Mouse (Mus musculus) liver, embryonic 13.5 days (tissue): ENCODE measurements around the gene Atf1. TPM values are rescaled to one million over a fixed set of nuclear protein-coding genes. Genes with fewer than 3 reads are reported as not detected.

Source experiments
- ATAC-seq: fragments of 200-750 bp; cut with Nextera tagmentation; 2 replicates; pipeline ENCODE4 v1.8.0; 2017; ENCODE audit warnings: low read depth, mild to moderate bottlenecking, moderate number of reproducible peaks, moderate library complexity
- DNase-seq: peaks from one replicate; pipeline ENCODE4 v3.0.0; 2022
- H3K27ac ChIP-seq: fragments of 300-500 bp; sonication (generic); 2 replicates; pipeline ENCODE4 v1.5.1; 2015; ENCODE audit warnings: moderate library complexity, mild to moderate bottlenecking, inconsistent platforms
- H3K27me3 ChIP-seq: fragments of 300-500 bp; sonication (generic); 2 replicates; pipeline ENCODE4 v1.6.1; 2015; ENCODE audit warnings: mild to moderate bottlenecking, inconsistent platforms
- H3K36me3 ChIP-seq: fragments of 300-500 bp; sonication (generic); 2 replicates; pipeline ENCODE4 v1.6.1; 2015; ENCODE audit warnings: mild to moderate bottlenecking, inconsistent platforms
- H3K4me1 ChIP-seq: fragments of 300-500 bp; sonication (generic); replicated peaks from 2 replicates; pipeline ENCODE4 v1.6.1; 2015; ENCODE audit warnings: inconsistent platforms
- H3K4me2 ChIP-seq: fragments of 300-500 bp; sonication (generic); 2 replicates; pipeline ENCODE4 v1.6.1; 2015; ENCODE audit warnings: inconsistent platforms, mild to moderate bottlenecking, moderate library complexity
- H3K4me3 ChIP-seq: fragments of 300-500 bp; sonication (generic); replicated peaks from 2 replicates; pipeline ENCODE4 v1.5.1; 2015; ENCODE audit warnings: mild to moderate bottlenecking, inconsistent platforms
- H3K9ac ChIP-seq: fragments of 300-500 bp; sonication (generic); 2 replicates; pipeline ENCODE4 v1.6.1; 2015; ENCODE audit warnings: mild to moderate bottlenecking, inconsistent platforms
- H3K9me3 ChIP-seq: fragments of 300-500 bp; sonication (generic); replicated peaks from 2 replicates; pipeline ENCODE4 v1.6.1; 2016; ENCODE audit warnings: inconsistent platforms
- WGBS: fragments of 180-500 bp; shearing (Covaris S2); methylation state at CpG from one replicate; pipeline ENCODE4 v1.1.7; 2015; ENCODE audit not compliant: insufficient replicate concordance; 5-methylcytosine and 5-hydroxymethylcytosine counted together
- polyA plus RNA-seq: library from polyadenylated mRNA; unstranded; fragments of >200 nt; fragmentation: Nextera tagmentation; extraction: Ambion mirVana; gene quantifications from 2 replicates; pipeline ENCODE4 v1.2.1, GENCODE M21; 2015

The Atf1 gene
- polyA plus RNA-seq, 1 experiment from 2014 or later: 46.5 TPM

DNA sequence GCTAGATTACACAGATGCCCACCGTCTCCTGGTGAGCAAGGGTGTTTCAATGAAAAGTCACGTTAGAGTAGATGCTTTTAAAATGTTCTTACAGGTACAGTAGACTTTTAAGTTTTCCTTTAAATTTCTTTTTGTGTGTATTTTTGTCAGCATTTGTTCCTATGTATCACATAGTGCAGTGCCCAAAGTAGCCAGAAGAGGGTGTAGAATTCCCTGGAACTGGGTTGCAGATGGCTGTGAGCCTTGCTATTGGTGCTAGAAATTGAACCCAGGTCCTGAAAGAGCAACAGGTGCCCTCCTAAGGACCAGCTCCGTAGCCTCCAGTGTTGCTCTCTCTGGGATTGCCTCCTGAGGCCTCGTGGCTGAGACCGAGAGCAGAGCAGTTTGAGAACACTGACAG lies 39.1 kb upstream of the Atf1 start:
- no peaks in the 10 kb centered on the region for H3K27me3 ChIP-seq
- no peaks in the 10 kb centered on the region for H3K9me3 ChIP-seq
- WGBS: 65% methylated on average over 5 of the region's 5 CpGs
- no peak overlapping the region for H3K4me3 ChIP-seq
- peaks cover 40% of the 10 kb centered on the region for H3K36me3 ChIP-seq
- DNase-seq: no peak
- H3K4me1 ChIP-seq: peaks cover 12% of the 10 kb centered on the region
- ATAC-seq: no peak
- no peak overlapping the region for H3K9ac ChIP-seq
- no peak overlapping the region for H3K27ac ChIP-seq
- H3K4me2 ChIP-seq: no peak overlapping the region

GRCm38 (mm10) chr15:100188962-100189404 lies 38.6 kb upstream of the Atf1 start:
- no peak for ATAC-seq
- Histone ChIP-seq H3K9ac (no peak overlapping the region), H3K27ac (no peak overlapping the region), H3K4me2 (no peak overlapping the region), H3K4me1 (peaks cover 12% of the 10 kb centered on the region), H3K9me3 (no peaks in the 10 kb centered on the region), H3K27me3 (no peaks in the 10 kb centered on the region), H3K36me3 (peaks cover 39% of the 10 kb centered on the region), H3K4me3 (no peak overlapping the region)
- 84% methylated on average over 14 of the region's 14 CpGs for WGBS
- DNase-seq: no peak

- peaks cover 35% of the 10 kb centered on the region for H3K36me3 ChIP-seq
- ATAC-seq: no peak
- 80% methylated on average over 5 of the region's 5 CpGs for WGBS
These were observed 37.5 kb upstream of the Atf1 start for GRCm38 (mm10) chr15:100190083-100190482.

GRCm38 (mm10) chr15:100198983-100199745 lies 28.5 kb upstream of the Atf1 start:
- no peak for DNase-seq
- 82% methylated on average over 11 of the region's 11 CpGs for WGBS
- Histone ChIP-seq H3K9ac (no peak overlapping the region), H3K27ac (no peak overlapping the region), H3K4me2 (no peak overlapping the region), H3K4me3 (no peak overlapping the region), H3K27me3 (no peaks in the 10 kb centered on the region), H3K9me3 (no peaks in the 10 kb centered on the region), H3K4me1 (no peaks in the 10 kb centered on the region), H3K36me3 (peaks cover 28% of the 10 kb centered on the region)
- ATAC-seq: no peak

More at GRCm38 (mm10) chr15:100190083-100190482, 37.5 kb upstream of the Atf1 start:
- Histone ChIP-seq H3K4me3 (no peak overlapping the region), H3K4me2 (no peak overlapping the region), H3K4me1 (peaks cover 12% of the 10 kb centered on the region), H3K27me3 (no peaks in the 10 kb centered on the region), H3K9ac (no peak overlapping the region), H3K9me3 (no peaks in the 10 kb centered on the region), H3K27ac (no peak overlapping the region)
- no peak for DNase-seq

- Histone ChIP-seq H3K27ac (no peak overlapping the region), H3K27me3 (no peaks in the 10 kb centered on the region), H3K9ac (no peak overlapping the region), H3K9me3 (no peaks in the 10 kb centered on the region), H3K36me3 (peaks cover 26% of the 10 kb centered on the region), H3K4me2 (no peak overlapping the region), H3K4me1 (no peaks in the 10 kb centered on the region), H3K4me3 (no peak overlapping the region)
- ATAC-seq (no peak), DNase-seq (no peak)
- WGBS: 67% methylated on average over 3 of the region's 3 CpGs
These were observed 27.8 kb upstream of the Atf1 start for GRCm38 (mm10) chr15:100199790-100200189.

- H3K27me3 ChIP-seq: no peaks in the 10 kb centered on the region
- DNase-seq (no peak), ATAC-seq (no peak)
- H3K4me3 ChIP-seq: no peak overlapping the region
- H3K4me1 ChIP-seq: no peaks in the 10 kb centered on the region
- no peak overlapping the region for H3K4me2 ChIP-seq
- peaks cover 23% of the 10 kb centered on the region for H3K36me3 ChIP-seq
- H3K27ac ChIP-seq: no peak overlapping the region
- no peaks in the 10 kb centered on the region for H3K9me3 ChIP-seq
- WGBS: 72% methylated on average over 3 of the region's 3 CpGs
- H3K9ac ChIP-seq: no peak overlapping the region
These were observed 25.8 kb upstream of the Atf1 start for GRCm38 (mm10) chr15:100201806-100202205.

GRCm38 (mm10) chr15:100202431-100203015 lies 25.1 kb upstream of the Atf1 start:
- 78% methylated on average over 4 of the region's 4 CpGs for WGBS
- H3K9ac ChIP-seq: no peak overlapping the region
- H3K4me1 ChIP-seq: no peaks in the 10 kb centered on the region
- ATAC-seq: no peak
- no peak overlapping the region for H3K4me2 ChIP-seq
- no peak overlapping the region for H3K27ac ChIP-seq
- H3K9me3 ChIP-seq: no peaks in the 10 kb centered on the region
- no peak for DNase-seq
- H3K36me3 ChIP-seq: peaks cover 30% of the 10 kb centered on the region
- no peaks in the 10 kb centered on the region for H3K27me3 ChIP-seq
- no peak overlapping the region for H3K4me3 ChIP-seq

- no peak; the same call in 1 of the 2 replicates for ATAC-seq
- WGBS: 90% methylated on average over 1 of the region's 1 CpGs
- DNase-seq: no peak
- H3K27me3 ChIP-seq: no peaks in the 10 kb centered on the region
- peaks cover 30% of the 10 kb centered on the region for H3K36me3 ChIP-seq
- no peak overlapping the region for H3K9ac ChIP-seq
- no peaks in the 10 kb centered on the region for H3K9me3 ChIP-seq
- no peak overlapping the region for H3K4me2 ChIP-seq
- H3K27ac ChIP-seq: no peak overlapping the region
- H3K4me3 ChIP-seq: no peak overlapping the region
- no peaks in the 10 kb centered on the region for H3K4me1 ChIP-seq
These were observed 23.0 kb upstream of the Atf1 start for GRCm38 (mm10) chr15:100204574-100204973.

GRCm38 (mm10) chr15:100210013-100210412 lies 17.6 kb upstream of the Atf1 start:
- no peak for ATAC-seq
- DNase-seq: no peak
- WGBS: 88% methylated on average over 3 of the region's 3 CpGs
- Histone ChIP-seq H3K4me1 (no peaks in the 10 kb centered on the region), H3K9ac (no peak overlapping the region), H3K4me3 (no peak overlapping the region), H3K27ac (no peak overlapping the region), H3K9me3 (no peaks in the 10 kb centered on the region), H3K4me2 (no peak overlapping the region), H3K36me3 (peaks cover 60% of the 10 kb centered on the region), H3K27me3 (no peaks in the 10 kb centered on the region)

DNA sequence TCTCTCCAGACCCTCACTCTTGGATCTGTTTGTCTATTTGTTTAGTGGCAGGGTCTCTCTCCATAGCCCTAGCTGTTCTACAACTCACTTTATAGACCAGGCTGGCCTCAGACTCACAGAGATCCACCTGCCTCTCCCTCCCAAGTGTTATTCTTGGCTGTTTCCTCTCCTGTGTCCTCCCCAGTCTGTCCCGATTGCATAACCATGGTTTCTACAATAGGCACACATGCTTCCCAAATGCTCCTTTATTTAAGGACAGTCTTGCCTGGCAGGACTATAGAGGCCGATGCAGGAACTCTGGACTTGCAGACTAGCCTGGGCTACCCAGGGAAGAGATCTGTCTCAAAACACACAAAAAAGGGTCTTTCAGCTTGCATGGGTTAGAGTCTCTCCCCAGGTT lies 14.3 kb upstream of the Atf1 start:
- Histone ChIP-seq H3K9me3 (no peaks in the 10 kb centered on the region), H3K4me1 (no peaks in the 10 kb centered on the region), H3K9ac (no peak overlapping the region), H3K4me3 (no peak overlapping the region), H3K27me3 (no peaks in the 10 kb centered on the region), H3K27ac (no peak overlapping the region), H3K36me3 (peaks cover 62% of the 10 kb centered on the region), H3K4me2 (no peak overlapping the region)
- 73% methylated on average over 2 of the region's 2 CpGs for WGBS
- ATAC-seq (no peak), DNase-seq (no peak)

DNA sequence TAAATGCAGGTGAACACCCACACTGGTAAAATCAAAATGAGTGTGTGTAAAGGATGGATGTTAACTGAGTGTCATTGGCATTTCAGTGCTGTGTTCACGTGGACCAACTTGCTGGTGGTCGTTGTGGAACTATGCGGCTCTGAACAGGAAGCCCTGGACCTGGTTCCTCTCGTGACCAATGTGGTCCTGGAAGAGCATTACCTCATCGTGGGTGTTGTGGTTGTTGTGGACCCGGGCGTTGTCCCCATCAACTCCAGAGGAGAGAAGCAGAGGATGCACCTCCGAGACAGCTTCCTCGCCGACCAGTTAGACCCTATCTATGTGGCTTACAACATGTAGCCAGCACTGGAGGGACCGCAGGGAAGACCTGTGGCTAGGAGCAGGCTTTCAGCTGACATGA lies 12.5 kb upstream of the Atf1 start:
- Histone ChIP-seq H3K4me1 (0 out of 2 replicates have a peak, but pooled peaks cover 2% of the 10 kb centered on the region), H3K27ac (no peak overlapping the region), H3K36me3 (peaks cover 50% of the 10 kb centered on the region), H3K4me3 (no peak overlapping the region), H3K9me3 (no peaks in the 10 kb centered on the region), H3K9ac (no peak overlapping the region), H3K27me3 (no peaks in the 10 kb centered on the region), H3K4me2 (no peak overlapping the region)
- 65% methylated on average over 11 of the region's 11 CpGs for WGBS
- ATAC-seq (no peak), DNase-seq (no peak)

DNA sequence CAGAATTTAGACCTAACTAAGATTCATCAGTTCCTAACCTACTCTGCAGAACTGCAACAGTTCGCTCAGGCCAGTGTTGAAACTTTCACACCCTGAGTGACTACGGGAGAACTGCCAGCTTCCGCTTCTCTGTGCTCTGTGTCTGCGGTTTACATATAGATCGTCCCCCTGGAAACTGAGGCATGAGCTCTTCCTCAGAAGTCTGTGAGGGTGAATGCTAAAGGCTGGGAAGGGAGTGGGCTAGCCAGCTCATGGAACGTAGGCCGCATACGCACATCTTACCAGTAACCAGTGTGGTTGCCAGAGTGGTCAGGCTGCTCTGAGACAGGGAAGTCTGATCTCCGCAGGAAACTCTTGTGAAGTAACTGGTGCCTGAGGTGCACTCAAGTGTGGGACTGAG lies 11.4 kb upstream of the Atf1 start:
- DNase-seq: no peak
- H3K4me3 ChIP-seq: no peak overlapping the region
- 81% methylated on average over 9 of the region's 9 CpGs for WGBS
- ATAC-seq: no peak
- 0 out of 2 replicates have a peak, but pooled peaks cover 2% of the 10 kb centered on the region for H3K4me1 ChIP-seq
- no peak overlapping the region for H3K27ac ChIP-seq
- no peaks in the 10 kb centered on the region for H3K27me3 ChIP-seq
- H3K4me2 ChIP-seq: no peak overlapping the region
- peaks cover 42% of the 10 kb centered on the region for H3K36me3 ChIP-seq
- H3K9ac ChIP-seq: no peak overlapping the region
- no peaks in the 10 kb centered on the region for H3K9me3 ChIP-seq
